Mouse (Mus musculus) testis, adult 2 months (tissue): ENCODE results near the gene Tenm4.

Source experiments
- CTCF ChIP-seq: fragments of 200-500 bp; IDR thresholded peaks from 2 replicates; pipeline ENCODE4 v1.5.1; 2012; ENCODE audit warnings: low read depth, mild to moderate bottlenecking, inconsistent platforms, low read length, moderate library complexity; ENCODE audit not compliant: control insufficient read depth, insufficient read depth, insufficient replicate concordance
- POLR2A ChIP-seq: fragments of 200-500 bp; IDR thresholded peaks from 2 replicates; pipeline ENCODE4 v1.6.1; 2012; ENCODE audit warnings: low read depth, mild to moderate bottlenecking, inconsistent platforms, low read length, moderate library complexity; ENCODE audit not compliant: control insufficient read depth

- TF ChIP-seq CTCF = no peak
- no peak for TF ChIP-seq POLR2A
These were observed 411.7 kb downstream of the Tenm4 start for GRCm38 (mm10) chr7:96582752-96583151.
